Mouse (Mus musculus) adrenal gland, adult 18-20 months (tissue): ENCODE data around the gene Oaz1. TPM values are rescaled to one million over a fixed set of nuclear protein-coding genes. Genes with fewer than 3 reads are reported as not detected.

Experiments
- DNase-seq, 2 experiments: peaks; one replicate each; pipeline ENCODE4 v3.0.0; 2021 to 2022; ENCODE audit warnings: low spot score in 2 of 2
- long read RNA-seq, 2 experiments: library from polyadenylated mRNA; stranded (forward); transcript quantifications; one replicate each; pipeline ENCODE4 v2.0.0; 2021
- total RNA-seq, 2 experiments: library from RNA; stranded (reverse); gene quantifications; 1 replicate in 1 of 2; 2 replicates in 1 of 2; pipeline ENCODE4 v1.2.3; 2021

Gene Oaz1
- 100 to 1,000 TPM; 903 to 981 TPM for total RNA-seq
- long read RNA-seq, experiment 1, partial matches to known transcripts, result 13 of 606 reads
- long read RNA-seq, experiment 1, other reads (novel, unspliced or antisense), result 591 of 606 reads
- long read RNA-seq, experiment 2, transcript Oaz1-206 (2 exons, 2,526 nt), result major isoform, 5 of 1,902 reads
- long read RNA-seq, experiment 2, partial matches to known transcripts, result 34 of 1,902 reads
- long read RNA-seq, experiment 2, other reads (novel, unspliced or antisense), result 1,863 of 1,902 reads

- peak; percentile 95 to 96 for DNase-seq
These were observed at the start of gene Oaz1 for GRCm38 (mm10) chr10:80826151-80827062. Oaz1 (plus strand) TSS chr10:80826656.

GRCm38 (mm10) chr10:80777123-80777522 lies 49.3 kb upstream of the Oaz1 start:
- no peak for DNase-seq

DNA sequence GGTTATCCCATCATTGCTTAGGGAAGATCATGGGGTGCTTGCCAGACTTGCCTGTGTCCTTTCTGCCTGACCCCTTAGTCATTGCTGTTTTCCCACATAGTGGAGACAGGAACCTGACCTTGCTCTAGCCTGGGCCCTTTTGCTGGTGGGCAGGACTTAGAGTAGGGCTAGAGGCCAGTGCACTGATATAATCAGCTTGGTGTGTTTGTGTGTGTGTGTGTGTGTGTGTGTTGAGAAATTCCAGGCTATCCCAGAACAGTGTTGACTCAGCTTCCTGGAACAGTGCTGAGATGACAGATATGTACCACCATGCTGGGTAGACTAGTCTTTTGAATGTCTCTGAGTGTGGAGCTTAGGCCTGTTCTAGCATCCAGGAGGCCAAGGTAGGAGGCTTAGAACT lies 46.9 kb upstream of the Oaz1 start:
- no peak for DNase-seq

GRCm38 (mm10) chr10:80784302-80784701 lies 42.2 kb upstream of the Oaz1 start:
- no peak for DNase-seq

- DNase-seq, result no peak
These were observed 41.6 kb upstream of the Oaz1 start for GRCm38 (mm10) chr10:80784871-80785270.

GRCm38 (mm10) chr10:80785963-80786362 lies 40.5 kb upstream of the Oaz1 start:
- no peak for DNase-seq

DNA sequence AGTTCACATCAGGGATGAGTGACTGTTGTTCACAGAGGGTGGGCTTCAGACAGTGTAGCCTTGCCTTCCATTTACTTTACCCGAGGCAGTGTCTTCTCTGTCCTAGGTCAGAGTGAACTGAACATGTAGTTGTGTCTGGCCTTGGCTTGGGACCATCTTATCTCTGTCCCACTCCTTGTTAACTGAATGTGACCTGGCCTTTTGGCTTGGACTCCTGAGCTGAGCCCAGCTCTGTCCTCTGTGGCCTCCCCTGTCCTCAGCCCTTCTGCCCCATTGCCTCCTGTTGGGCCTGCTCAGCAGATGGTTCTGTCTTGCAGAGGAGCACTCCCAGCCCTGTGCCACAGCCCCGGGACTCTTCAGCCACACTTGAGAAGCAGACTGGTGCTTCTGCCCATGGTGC lies 38.9 kb upstream of the Oaz1 start:
- no peak for DNase-seq

GRCm38 (mm10) chr10:80790761-80791404 lies 35.6 kb upstream of the Oaz1 start:
- DNase-seq, result no peak

GRCm38 (mm10) chr10:80791476-80792174 lies 34.8 kb upstream of the Oaz1 start:
- DNase-seq, result no peak

DNA sequence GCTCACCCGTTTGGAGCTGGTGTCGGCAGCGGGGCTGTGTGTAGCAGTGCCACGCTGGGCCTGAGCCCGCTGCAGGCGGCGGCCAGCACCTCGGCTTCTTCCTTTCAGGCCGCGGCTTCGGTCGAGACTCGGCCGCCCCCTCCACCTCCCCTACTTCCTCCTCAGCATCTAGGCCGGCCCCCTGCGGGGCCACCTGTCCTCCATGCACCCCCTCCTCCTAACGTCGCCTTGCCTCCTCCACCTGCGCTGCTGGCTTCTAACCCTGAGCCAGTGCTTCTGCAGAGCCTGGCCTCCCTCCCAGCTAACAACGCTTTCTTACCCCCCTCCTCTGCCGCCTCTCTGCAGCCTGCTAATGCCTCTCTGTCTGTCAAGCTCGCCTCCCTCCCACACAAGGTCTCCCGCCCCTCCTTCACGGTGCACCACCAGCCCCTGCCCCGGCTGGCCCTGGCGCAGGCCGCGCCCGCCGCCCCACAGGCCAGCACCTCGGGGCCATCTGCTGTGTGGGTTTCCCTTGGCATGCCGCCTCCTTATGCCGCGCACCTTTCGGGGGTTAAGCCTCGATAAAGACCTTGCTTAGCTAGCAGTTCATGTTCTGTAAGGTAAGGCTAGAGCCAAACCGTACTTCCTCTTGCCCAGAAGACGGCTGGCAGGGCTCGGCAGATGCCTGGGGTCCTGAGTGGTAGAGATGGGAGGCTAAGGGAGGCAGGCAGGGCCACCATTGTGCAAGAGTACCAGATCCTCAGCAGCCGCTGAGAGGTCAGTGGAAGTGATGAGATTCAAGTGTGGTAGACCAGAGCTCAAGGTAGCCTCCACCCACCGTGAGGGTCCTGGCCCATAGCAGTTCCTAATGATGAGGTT lies 34.1 kb upstream of the Oaz1 start:
- DNase-seq, result no peak

GRCm38 (mm10) chr10:80793033-80793784 lies 33.2 kb upstream of the Oaz1 start:
- no peak for DNase-seq

- no peak for DNase-seq
These were observed 32.7 kb upstream of the Oaz1 start for GRCm38 (mm10) chr10:80793803-80794202.

GRCm38 (mm10) chr10:80794750-80795149 lies 31.7 kb upstream of the Oaz1 start:
- no peak for DNase-seq

GRCm38 (mm10) chr10:80796307-80796848 lies 30.1 kb upstream of the Oaz1 start:
- no peak for DNase-seq

GRCm38 (mm10) chr10:80797186-80798149 lies 29.0 kb upstream of the Oaz1 start:
- no peak for DNase-seq

DNA sequence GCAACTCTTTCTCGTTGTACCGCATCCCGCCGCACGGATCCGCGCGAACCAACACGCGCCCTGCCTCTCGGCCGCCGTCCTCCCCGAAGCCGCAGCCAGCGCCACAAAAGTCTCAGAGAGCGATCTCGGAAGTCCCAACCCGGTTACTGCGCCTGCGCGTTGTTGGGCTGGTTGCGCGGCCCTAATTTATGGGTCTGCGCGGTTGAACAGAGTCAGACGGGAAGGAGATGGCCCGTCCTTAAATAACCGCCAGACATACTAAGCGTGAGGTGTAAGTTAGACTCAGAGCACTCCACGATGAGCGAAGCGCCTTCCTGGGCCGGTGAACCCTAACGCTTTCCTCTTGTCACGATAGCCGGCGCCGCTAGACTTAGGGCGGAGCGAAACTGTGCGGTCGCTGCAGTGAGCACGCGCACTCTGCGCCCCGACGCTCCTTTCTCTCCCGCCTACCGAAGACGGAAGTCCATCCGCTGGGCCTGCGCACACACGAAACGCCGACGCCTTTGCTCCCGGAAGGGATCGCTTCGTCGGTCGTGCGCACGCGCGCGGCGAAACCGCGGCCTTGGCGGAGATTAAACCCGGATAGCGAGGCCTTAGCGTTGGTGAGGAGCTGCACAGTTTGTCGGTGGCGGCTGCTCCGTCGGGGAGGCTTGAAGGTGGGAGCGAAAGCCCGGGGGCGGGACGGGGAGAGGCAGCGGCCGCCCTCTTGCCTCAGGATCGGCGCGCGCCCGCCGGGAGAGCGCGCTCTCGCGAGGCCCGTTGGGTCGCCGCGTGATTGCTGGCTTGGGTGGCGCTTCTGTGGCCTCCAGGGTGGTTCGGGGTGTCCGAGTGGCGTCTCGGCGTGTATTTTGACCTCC lies 28.1 kb upstream of the Oaz1 start, which contains the start of the genes Sf3a2 and Plekhj1:
Sf3a2 (plus strand) TSS at position 49 of the 857 bp plus-strand sequence.
Plekhj1 (minus strand) TSS at position 477 of the 857 bp plus-strand sequence.
- peak; percentile 97 for DNase-seq

GRCm38 (mm10) chr10:80799070-80799566 lies 27.3 kb upstream of the Oaz1 start:
- DNase-seq, result no peak
